In the genomic region with DNA sequence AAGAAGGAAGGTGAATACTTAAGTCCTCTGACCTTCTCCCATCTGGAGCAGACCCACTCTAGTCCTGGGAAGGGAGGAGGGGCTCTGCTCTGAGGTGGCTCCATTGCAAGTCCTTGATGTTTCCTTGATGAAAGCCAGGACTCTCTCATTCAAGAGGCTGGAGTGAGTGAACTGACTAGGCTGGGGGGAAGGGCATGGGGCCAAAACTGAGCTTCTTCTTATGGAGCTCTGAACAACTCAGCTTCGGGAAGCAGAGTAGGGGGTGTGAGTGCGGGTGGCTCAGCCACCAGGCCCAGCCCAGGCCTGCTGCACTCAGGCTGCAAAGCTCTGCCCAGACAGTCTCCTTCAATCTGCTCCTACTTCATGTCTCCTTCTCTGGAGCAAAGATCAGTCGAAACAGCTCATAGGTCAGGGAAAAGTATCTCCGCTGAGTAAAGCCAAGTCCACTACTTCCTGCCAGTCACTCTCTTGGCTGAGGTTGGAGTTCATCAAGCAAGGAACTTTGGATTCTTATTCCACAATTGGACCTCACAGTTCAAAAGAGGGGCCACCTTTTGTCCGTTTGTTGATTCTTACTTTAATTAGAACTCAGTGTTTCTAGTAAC, we compare ENCODE assay signal across 17 mouse cellular contexts. TPM values are rescaled to one million over a fixed set of nuclear protein-coding genes. Genes with fewer than 3 reads are reported as not detected.
A peak's percentile ranks its signal among the peaks of the same experiment; 100 is the strongest.
DNase-seq lines count a peak whose midpoint lies in the region; ATAC-seq lines count a peak whose summit lies in the region.
"Had no signal": no experiment of that assay in that cellular context is flagged by ENCODE, and none has a peak within 500 bp of the region (broad histone marks: within the 10 kb centered on the region; RNA-seq: fewer than 3 reads in every experiment).

No protein-coding gene starts in this region.

- H3K4me1 ChIP-seq in kidney, embryonic 15.5 days, result peaks cover 5% of the 10 kb centered on the region; the same call in 1 of the 2 replicates
- H3K4me1 ChIP-seq in stomach, embryonic 15.5 days, result peaks cover 4% of the 10 kb centered on the region; the same call in 1 of the 2 replicates

- H3K4me3 ChIP-seq in kidney, embryonic 15.5 days (replicated peaks), result no peak overlapping the region
- H3K4me3 ChIP-seq in stomach, embryonic 15.5 days (replicated peaks), result no peak overlapping the region

- ATAC-seq in kidney, embryonic 15.5 days (replicated peaks; ENCODE audit: low FRiP score), result no peak
- peak; percentile 40; the same call in 1 of the 2 replicates for ATAC-seq in stomach, embryonic 15.5 days (ENCODE audit: insufficient read depth, low FRiP score, low read depth)

- no peak overlapping the region for H3K27ac ChIP-seq in kidney, embryonic 15.5 days
- no peak overlapping the region for H3K27ac ChIP-seq in stomach, embryonic 15.5 days

- WGBS in kidney, embryonic 15.5 days, result 52% methylated on average over 5 of the region's 5 CpGs
- WGBS in stomach, embryonic 15.5 days, result 56% methylated on average over 5 of the region's 5 CpGs

- H3K4me2 ChIP-seq in kidney, embryonic 15.5 days, result no peak overlapping the region
- no peak overlapping the region for H3K4me2 ChIP-seq in stomach, embryonic 15.5 days

- H3K9ac ChIP-seq in kidney, embryonic 15.5 days, result no peak overlapping the region
- H3K9ac ChIP-seq in stomach, embryonic 15.5 days, result no peak overlapping the region

- DNase-seq in adrenal gland, adult 2 months, result peak; percentile 13
- no peak for DNase-seq in adrenal gland, postnatal 25 days
- peak; percentile 17 for DNase-seq in kidney, adult 18-20 months
- peak; percentile 29 for DNase-seq in kidney, postnatal 14 days
- DNase-seq in urinary bladder, postnatal 10 days (ENCODE audit: low spot score), result no peak
- no peak for DNase-seq in gastrocnemius, postnatal 25 days
- DNase-seq: cerebellum, adult 9-11 months; left cerebral cortex, postnatal 4 days; thymus, postnatal 14 days had no signal

- peaks cover 83% of the 10 kb centered on the region for H3K27me3 ChIP-seq in kidney, embryonic 15.5 days
- peaks cover 28% of the 10 kb centered on the region; the same call in 1 of the 2 replicates for H3K27me3 ChIP-seq in stomach, embryonic 15.5 days (replicated peaks)

- H3K36me3 ChIP-seq in kidney, embryonic 15.5 days, result no peaks in the 10 kb centered on the region
- H3K36me3 ChIP-seq in stomach, embryonic 15.5 days, result no peaks in the 10 kb centered on the region
- H3K36me3 ChIP-seq: G1E had no signal

- no peaks in the 10 kb centered on the region for H3K9me3 ChIP-seq in kidney, embryonic 15.5 days (replicated peaks)
- H3K9me3 ChIP-seq in stomach, embryonic 15.5 days, result no peaks in the 10 kb centered on the region
- H3K9me3 ChIP-seq: G1E had no signal

RNA-seq across cellular contexts. Expression of a gene that starts 1.9 kb away (rescaled TPM):
- total RNA-seq in adrenal gland, adult 2 months (2021), result 1 to 10 TPM; 2.9 to 8.4 TPM
- 2.5 and 6.9 TPM in 2 replicates for polyA plus RNA-seq in adrenal gland, adult 2 months (2012; rRNA removed)
- total RNA-seq in adrenal gland, postnatal 25 days (2021), result 6.2 and 6.9 TPM in 2 replicates
- 12.2 and 12.9 TPM in 2 replicates for polyA plus RNA-seq in kidney, embryonic 15.5 days (2015; fragmentation: Nextera tagmentation; extraction: Ambion mirVana)
- 10.5 and 15.3 TPM in 2 replicates for polyA plus RNA-seq in stomach, embryonic 15.5 days (2015; fragmentation: Nextera tagmentation; extraction: Ambion mirVana)
- total RNA-seq in gastrocnemius, postnatal 25 days (2021), result 1 to 10 TPM; 2.0 to 3.6 TPM

RNA-seq across cellular contexts. Expression of a gene that starts 52.8 kb away (rescaled TPM):
- total RNA-seq in adrenal gland, adult 2 months (2021), result not detected
- not detected in 2 replicates for polyA plus RNA-seq in adrenal gland, adult 2 months (2012; rRNA removed)
- total RNA-seq in adrenal gland, postnatal 25 days (2021), result not detected in 2 replicates
- polyA plus RNA-seq in kidney, embryonic 15.5 days (2015; fragmentation: Nextera tagmentation; extraction: Ambion mirVana), result 0.36 TPM in 2 replicates
- polyA plus RNA-seq in stomach, embryonic 15.5 days (2015; fragmentation: Nextera tagmentation; extraction: Ambion mirVana), result 0.24 TPM in 1 of 2 replicates, not detected in the other
- not detected for total RNA-seq in gastrocnemius, postnatal 25 days (2021)
- total RNA-seq: adrenal gland, postnatal 36 days; G1E; gastrocnemius, postnatal 4 days; neutrophil, adult 5-6 weeks had no signal
- polyA plus RNA-seq: G1E; large intestine, adult 2 months had no signal

RNA-seq across cellular contexts. Expression of a gene that starts 53.1 kb away (rescaled TPM):
- total RNA-seq in adrenal gland, adult 2 months (2021), result under 1 TPM in 1 of 2 experiments, not detected in 1; 0.41 TPM
- 0.34 TPM in 1 of 2 replicates, not detected in the other for polyA plus RNA-seq in adrenal gland, adult 2 months (2012; rRNA removed)
- not detected in 2 replicates for total RNA-seq in adrenal gland, postnatal 25 days (2021)
- 0.18 and 0.26 TPM in 2 replicates for polyA plus RNA-seq in kidney, embryonic 15.5 days (2015; fragmentation: Nextera tagmentation; extraction: Ambion mirVana)
- 0.19 and 0.35 TPM in 2 replicates for polyA plus RNA-seq in stomach, embryonic 15.5 days (2015; fragmentation: Nextera tagmentation; extraction: Ambion mirVana)
- not detected for total RNA-seq in gastrocnemius, postnatal 25 days (2021)
- total RNA-seq: adrenal gland, postnatal 36 days; G1E; gastrocnemius, postnatal 4 days; neutrophil, adult 5-6 weeks had no signal
- polyA plus RNA-seq: G1E; large intestine, adult 2 months; small intestine, adult 2 months had no signal

Comparison
In these comparisons a context has a peak if more than half of its experiments do, and no peak if none do; other contexts are left out.
1. DNase-seq: peak in adrenal gland, adult 2 months (single experiment), kidney, adult 18-20 months (single experiment) and kidney, postnatal 14 days (single experiment); none in adrenal gland, postnatal 25 days (single experiment), urinary bladder, postnatal 10 days (single experiment) and gastrocnemius, postnatal 25 days (single experiment).